Mouse (Mus musculus): ENCODE results near the gene Utrn. TPM values are rescaled to one million over a fixed set of nuclear protein-coding genes. Genes with fewer than 3 reads are reported as not detected.

Utrn gene
- total RNA-seq, 2 experiments from 2014 or later, result 20.1 to 28.1 TPM

DNA sequence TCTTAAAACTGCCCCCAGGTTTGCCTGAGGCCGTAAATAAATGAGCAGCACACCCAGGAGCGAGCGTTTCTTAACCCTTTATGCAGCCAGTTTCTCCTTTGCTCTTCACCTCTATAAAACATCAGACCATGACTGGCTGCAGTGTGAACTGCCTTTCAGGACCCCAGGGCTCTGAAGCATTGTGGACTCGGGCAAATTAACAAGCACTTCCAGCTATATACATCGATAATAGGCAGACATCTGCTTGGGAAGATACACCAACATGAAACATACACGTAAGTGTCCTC is 110.5 kb downstream of the Utrn start:
- no peak for DNase-seq

DNA sequence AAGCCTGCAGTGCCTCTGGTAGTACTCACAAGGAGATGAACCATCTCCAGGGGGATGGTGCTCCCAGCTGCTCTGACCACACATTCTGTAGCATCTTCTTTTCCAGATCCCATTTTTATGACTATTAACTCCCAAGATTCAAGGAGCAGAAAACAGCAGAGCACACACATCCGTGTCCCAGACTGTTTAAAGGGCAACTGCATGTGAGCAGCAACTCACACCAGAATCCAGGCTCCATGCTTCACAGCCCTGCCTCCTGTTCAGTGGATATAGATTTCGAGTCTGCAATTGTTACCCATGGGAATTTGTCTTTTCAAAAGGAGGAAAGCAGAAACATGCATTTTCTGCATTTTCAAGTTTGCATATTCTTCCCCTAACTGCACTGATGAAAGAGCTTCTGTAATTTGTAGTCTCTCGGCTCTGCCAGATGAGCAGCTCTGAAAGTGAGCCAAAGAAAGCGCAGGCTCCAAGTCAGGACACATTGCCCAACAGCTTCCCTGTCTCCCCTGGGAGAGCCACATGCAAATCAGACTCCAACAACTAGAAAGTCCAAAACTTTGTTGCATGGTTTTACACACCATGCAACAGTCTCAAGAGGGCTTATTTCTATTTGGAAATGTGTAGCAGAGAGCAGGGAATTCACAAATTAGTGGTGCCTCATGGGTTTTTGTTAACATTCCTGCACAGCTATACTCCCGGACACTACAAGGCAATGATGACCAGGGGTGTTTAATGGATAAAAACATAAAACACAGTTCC is 111.0 kb downstream of the Utrn start:
- no peak overlapping the region for H3K4me3 ChIP-seq
- no peak for TF ChIP-seq CTCF (IDR thresholded peaks at IDR 0.05)
- intact Hi-C loops (cut with DNase I), result no loop called here
- peak; percentile 80 for DNase-seq
- H3K27ac ChIP-seq, result no peak overlapping the region

More for the DNA sequence above, 110.5 kb downstream of the Utrn start:
- H3K4me3 ChIP-seq, result no peak overlapping the region
- H3K27ac ChIP-seq, result no peak overlapping the region
- intact Hi-C loops (cut with DNase I), result no loop called here
- TF ChIP-seq CTCF (IDR thresholded peaks at IDR 0.05), result no peak

DNA sequence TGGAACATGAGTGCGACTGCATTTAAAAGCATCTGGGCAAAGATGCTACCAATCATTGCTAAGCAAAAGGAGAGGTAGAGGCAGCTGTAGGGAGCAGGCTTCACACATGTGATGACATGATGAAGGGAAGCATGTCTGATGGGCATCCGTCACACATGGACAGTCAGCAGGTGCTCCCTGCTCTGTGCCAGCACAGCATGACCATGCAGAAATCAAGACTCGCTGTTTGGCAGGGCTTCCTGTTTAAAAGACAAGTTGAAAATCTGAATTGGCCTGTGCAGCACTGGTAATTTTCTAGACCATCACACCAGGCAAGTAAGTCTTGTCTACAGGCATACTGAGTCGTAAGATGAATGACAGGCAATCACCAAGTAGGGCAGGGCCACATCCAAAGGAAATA is 112.5 kb downstream of the Utrn start:
- Histone ChIP-seq H3K27ac (peak overlapping the region; percentile 16; the same call in 1 of the 2 replicates), H3K4me3 (no peak overlapping the region)
- TF ChIP-seq CTCF (IDR thresholded peaks at IDR 0.05), result no peak
- peak; percentile 37 for DNase-seq
- intact Hi-C loops (cut with DNase I), result no loop called here

DNA sequence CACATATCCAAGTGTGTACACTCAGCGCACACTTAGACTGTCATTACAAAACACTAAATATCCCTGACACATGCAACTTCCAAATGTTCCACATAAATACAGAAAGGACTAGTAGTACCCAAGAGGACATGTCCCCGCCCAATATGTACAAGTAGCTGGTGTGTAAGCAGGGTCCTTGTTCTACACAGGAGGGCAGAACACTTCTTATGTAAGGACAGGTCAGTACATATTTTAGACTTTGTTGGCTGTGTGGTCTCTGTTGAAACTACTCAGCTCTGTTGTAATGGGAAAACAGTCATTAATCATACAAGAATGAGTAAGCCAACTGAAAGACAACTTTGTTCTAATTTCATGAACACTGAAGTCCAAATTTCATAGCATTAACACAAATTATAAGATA is 114.3 kb downstream of the Utrn start:
- Histone ChIP-seq H3K27ac (no peak overlapping the region), H3K4me3 (no peak overlapping the region)
- intact Hi-C loops (cut with DNase I), result no loop called here
- no peak for TF ChIP-seq CTCF (IDR thresholded peaks at IDR 0.05)
- DNase-seq, result no peak

DNA sequence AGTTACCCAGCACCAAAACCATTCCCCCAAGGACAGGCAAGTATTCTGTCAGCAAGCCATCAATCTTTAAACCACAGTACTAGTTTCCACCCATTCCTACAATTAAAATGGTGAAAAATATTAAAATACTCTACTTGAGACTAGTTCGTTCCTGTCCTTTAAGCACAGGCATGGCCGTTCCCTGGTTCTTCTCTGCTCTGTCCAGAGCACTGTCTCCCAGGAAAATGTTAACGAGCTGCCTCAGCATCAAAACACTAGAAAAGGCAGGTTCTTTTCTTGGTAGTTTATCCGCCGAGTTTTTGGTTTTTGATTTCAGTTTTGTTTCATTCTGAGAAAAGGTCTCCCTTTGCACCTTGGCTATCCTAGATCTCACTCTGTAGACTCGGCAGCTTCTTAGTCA is 115.0 kb downstream of the Utrn start:
- intact Hi-C loops (cut with DNase I), result no loop called here
- DNase-seq, result no peak
- Histone ChIP-seq H3K4me3 (no peak overlapping the region), H3K27ac (no peak overlapping the region)
- TF ChIP-seq CTCF (IDR thresholded peaks at IDR 0.05), result no peak

DNA sequence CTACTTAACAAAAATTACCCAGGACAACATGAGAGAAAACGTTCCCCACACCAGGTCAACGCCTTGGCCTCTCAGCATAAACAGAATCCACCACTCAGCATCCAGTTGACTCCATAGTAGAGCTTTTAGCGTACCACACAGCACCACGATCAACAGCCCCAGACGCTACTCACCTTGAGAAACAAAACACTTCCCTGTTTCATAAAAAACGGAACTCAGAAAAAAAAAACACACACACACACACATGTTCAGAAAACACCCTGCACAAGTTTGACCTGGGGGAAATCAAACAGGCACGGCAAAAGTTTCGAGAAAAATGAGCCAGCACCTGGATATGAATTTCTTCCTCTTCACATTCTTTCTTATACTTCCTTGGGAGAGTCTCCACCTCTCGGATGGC is 125.4 kb downstream of the Utrn start:
- H3K27ac ChIP-seq, result no peak overlapping the region
- DNase-seq, result no peak
- intact Hi-C loops (cut with DNase I), result no loop called here
- no peak for TF ChIP-seq CTCF (IDR thresholded peaks at IDR 0.05)
- no peak overlapping the region for H3K4me3 ChIP-seq

DNA sequence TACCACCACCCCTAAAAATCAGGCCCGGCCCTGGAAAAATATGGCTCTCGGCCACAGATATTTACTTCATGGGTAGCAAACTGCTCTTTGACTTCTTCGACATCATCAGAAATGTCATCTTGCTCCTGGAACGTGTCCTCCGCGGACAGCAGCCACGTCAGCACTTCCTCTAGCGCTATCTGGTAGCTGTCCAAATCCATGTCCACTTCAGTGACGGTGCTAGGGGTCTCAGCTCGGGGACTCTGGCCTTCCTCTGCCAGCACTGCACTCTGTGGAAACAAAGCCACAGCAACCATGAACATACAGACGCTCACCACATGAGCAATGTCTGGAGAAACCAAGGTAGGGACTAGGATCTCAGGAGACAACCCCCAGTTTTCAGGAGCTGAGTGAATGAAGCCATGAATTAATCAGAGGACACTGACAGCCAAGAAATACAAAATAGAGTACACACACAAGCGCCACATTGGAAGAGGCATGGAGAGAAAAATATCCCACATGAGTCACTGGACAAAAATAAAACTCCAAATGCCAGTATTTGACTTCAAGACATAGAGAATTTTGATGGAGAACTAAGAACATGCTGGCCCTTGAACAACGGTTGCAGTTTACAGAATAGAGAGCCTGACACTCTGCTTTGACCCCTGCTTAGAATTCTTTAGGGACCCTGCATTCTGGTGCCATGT is 129.7 kb downstream of the Utrn start:
- H3K27ac ChIP-seq, result peak overlapping the region; percentile 25; the same call in 1 of the 2 replicates
- intact Hi-C loops (cut with DNase I), result loop anchor here (5.0 kb wide), 1 partner anchor 128 kb away; the partner anchor contains the start of gene Utrn
- no peak for DNase-seq
- H3K4me3 ChIP-seq, result no peak overlapping the region
- no peak for TF ChIP-seq CTCF (IDR thresholded peaks at IDR 0.05)

DNA sequence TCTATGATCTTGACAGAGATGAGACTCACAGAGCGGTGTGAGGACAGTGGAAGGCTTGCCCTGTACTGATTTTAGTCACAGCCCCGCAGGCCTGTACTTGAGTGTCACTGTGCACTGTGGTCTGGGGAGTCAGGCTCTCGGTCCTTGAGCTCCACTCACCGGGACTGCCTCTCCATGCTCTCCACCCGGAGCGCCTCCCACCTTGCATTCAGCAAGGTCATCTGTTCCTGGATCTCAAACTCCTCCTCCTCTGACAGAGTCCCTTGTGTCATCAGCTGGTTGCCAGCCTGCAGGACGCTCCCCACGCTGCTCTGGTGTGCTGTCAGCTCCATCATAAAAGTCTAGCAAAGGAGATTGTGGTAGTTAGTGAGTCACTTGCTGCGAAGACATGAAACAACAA is 131.2 kb downstream of the Utrn start:
- no peak for TF ChIP-seq CTCF (IDR thresholded peaks at IDR 0.05)
- H3K27ac ChIP-seq, result peak overlapping the region; percentile 69
- intact Hi-C loops (cut with DNase I), result loop anchor here (5.0 kb wide), 1 partner anchor 129 kb away; the partner anchor contains the start of gene Utrn
- H3K4me3 ChIP-seq, result peak overlapping the region; percentile 23; the same call in 1 of the 2 replicates
- DNase-seq, result no peak

DNA sequence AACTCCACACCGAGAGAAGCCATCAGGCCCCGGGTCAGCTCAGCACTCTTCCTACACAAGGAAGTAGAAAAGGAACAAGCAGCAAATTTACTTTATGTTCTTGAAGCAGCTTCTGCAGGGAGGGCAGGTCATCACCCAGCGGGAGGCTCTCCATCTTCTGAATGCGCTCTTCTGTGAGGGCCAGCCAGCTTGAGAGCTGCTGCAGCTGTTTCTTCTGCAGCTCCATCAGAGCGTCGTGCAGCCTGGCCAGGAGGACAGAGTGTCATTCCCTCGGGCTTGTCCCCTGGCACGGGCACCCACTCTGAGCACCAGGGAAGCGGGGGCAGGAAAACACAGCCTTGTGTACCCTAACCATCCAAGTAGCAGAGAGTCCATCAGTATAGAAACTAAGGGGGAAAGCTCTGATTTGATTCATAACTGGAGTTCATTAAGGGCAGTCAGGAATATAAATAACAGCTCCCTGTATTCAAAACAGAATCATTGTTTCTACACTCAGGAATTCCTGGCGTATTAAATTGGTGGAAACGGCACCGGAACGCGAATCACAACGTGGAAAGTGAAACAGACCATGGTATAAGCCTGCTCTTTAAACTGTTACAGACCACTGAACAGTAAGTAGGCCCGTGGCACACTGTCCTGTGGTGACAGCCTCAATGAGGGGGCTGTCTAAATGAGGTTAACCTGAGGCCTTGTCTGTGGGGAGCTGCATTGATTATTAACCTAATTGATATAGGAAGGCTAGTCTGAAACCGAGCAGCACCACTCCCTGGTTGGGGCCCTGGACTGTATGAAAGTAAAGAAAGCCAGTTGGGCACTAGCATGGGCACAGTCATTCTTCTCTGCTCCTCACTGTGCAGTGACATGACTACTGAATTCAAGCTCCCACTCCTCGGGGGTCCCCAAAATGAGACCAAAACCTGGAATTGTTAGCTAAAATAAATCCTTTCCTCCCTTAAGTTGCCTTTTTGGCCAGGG is 132.0 kb downstream of the Utrn start:
- peak; percentile 38 for DNase-seq
- Histone ChIP-seq H3K4me3 (peak overlapping the region; percentile 23), H3K27ac (peak overlapping the region; percentile 69)
- TF ChIP-seq CTCF (IDR thresholded peaks at IDR 0.05), result no peak
- intact Hi-C loops (cut with DNase I), result loop anchor here (5.0 kb wide), 1 partner anchor 130 kb away; the partner anchor contains the start of gene Utrn

DNA sequence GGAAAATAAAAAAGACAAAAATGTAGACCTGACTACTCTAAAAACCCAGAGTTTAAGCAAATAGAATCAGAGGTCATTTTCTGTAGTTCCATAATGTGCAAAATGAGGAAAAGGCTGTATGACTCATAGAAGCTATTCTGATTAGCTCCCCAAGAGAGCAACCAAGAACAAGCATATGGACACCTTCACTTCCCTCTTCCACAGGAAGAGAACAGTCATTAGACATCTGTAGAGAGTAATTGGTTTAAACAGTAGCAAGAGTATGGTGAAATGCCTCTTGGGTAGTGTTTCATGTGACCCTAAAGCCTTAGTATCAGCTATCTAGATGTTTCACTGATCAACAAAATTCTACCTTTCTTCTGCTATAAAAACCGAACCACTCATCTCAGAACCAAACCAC is 133.5 kb downstream of the Utrn start:
- intact Hi-C loops (cut with DNase I), result loop anchor here (5.0 kb wide), 1 partner anchor 132 kb away; the partner anchor contains the start of gene Utrn
- DNase-seq, result no peak
- Histone ChIP-seq H3K4me3 (no peak overlapping the region), H3K27ac (no peak overlapping the region)
- no peak for TF ChIP-seq CTCF (IDR thresholded peaks at IDR 0.05)

DNA sequence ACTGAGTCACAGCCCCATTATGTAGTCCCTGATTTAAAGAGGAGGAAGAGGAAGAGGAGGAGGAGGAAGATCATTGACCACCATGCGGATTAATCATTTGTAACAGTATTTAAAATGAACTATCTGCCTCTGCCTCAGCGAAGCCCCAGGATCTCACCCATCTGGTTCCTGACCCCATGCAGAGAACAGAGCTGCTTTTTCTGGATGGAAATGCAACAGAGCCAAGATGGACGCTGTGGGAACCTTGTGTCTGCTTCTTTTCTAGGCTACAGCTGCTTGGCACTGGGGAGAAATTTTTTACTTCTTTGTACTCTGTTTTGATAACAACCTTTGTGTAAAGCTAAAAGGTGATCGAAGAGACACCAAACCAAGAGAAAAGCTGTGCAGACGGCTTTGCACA is 137.7 kb downstream of the Utrn start:
- Histone ChIP-seq H3K27ac (no peak overlapping the region), H3K4me3 (no peak overlapping the region)
- DNase-seq, result no peak
- intact Hi-C loops (cut with DNase I), result no loop called here
- TF ChIP-seq CTCF (IDR thresholded peaks at IDR 0.05), result no peak

DNA sequence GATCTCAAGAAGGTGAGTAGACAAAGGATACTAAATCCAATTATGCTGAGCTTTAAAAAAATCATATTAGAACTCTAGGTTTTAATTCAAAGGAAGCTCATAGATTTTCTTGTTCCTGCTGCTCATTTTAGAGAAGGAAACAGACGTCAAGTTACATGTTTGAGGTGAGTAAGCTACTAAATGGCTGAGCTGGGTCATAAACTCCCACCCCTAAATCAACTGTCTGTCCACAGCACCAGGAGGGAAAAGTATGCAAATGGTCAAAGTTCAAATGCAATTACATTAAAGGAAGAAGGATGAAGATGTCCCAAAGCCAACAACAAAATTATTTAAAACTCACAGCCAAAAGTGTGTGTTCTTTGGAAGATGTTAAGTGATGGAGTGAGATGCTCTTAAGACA is 139.5 kb downstream of the Utrn start:
- no peak overlapping the region for H3K4me3 ChIP-seq
- TF ChIP-seq CTCF (IDR thresholded peaks at IDR 0.05), result no peak
- intact Hi-C loops (cut with DNase I), result no loop called here
- DNase-seq, result no peak
- H3K27ac ChIP-seq, result no peak overlapping the region

Measured in gastrocnemius, adult 2 months (tissue).